Mouse (Mus musculus): ENCODE results near the gene Phf21a.

The Phf21a gene

DNA sequence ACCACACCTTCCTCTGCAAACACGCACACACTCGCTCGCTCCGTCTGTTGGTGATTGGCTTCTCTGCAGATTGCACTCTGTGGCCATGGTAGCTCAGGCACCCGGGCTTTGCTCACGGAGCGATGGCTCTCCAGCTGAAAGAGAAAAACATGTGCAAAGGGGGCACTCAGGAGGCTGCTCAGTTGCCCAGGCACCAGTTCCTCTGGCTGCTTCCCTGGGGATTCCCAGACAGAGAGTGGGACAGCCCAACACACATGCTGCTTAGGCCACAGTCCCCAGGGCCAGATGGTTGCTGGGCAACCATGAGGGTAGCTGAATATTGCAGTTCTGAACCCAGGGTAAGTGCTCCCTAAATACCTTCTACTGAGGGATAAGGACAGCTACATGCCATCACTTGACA, 312.8 kb downstream of the Phf21a start:
- no peak for DNase-seq (ENCODE audit: low spot score)

DNA sequence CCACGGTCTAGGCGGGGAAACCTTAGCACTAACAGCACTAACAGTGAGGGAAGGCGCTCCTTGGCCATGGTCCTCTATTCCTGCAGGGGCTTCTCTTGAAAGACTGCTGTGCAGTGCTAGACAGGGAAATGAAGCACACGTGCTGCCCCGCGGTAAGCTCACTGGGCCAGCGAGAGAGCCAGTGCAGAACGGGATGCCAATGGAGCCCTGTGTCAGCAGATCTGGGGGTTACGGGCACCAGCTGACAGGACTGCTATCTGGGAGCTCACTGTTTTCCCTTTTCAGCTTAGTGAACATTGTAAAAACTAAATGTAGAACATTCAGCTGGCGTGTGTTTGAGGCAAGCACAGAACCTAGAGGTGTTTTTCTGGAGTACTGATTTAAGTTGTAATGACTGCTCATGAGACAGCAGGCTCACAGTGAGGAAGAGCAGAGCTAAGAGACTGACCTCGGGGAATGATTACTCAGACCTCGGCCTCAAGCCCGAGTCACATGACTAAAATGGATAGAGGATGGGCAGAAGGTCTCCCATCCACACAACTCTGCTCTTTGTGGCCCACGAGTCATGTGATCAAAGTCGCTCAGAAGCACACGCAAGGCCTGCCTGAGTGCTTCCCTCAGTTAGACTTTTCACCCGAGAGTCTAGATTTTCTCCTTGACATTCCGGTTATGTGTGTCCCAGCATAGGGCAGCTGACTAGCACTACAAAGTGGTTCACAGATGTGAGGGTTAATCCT, 315.6 kb downstream of the Phf21a start:
- no peak for DNase-seq (ENCODE audit: low spot score)

DNA sequence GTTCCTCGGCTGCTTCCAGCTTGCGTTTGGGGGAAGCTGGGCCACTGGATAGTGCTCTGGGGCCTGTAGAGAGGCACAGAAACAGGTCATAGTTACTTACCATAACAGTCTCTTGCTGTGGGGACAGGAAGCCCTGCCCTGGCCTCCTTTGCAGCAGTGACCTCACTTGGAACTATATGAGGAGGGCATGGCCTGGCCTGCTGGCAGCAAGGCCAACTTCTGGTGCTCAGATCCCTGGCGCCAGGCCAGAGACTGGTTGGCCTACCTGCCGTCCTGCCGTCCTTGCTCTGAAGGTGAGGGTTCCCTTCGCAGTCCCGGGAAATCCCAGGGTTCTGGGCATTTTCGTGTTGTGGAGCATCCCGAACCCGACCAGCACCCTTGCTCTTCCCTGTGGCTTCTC, 318.8 kb downstream of the Phf21a start:
- DNase-seq (ENCODE audit: low spot score), result no peak
